Mouse (Mus musculus) layer of hippocampus, adult 2 months (tissue): ENCODE measurements around the gene Nr1d1. TPM values are rescaled to one million over a fixed set of nuclear protein-coding genes. Genes with fewer than 3 reads are reported as not detected.

Source experiments
- DNase-seq, 2 experiments: peaks; one replicate each; pipeline ENCODE4 v3.0.0; 2022; ENCODE audit warnings: low spot score in 2 of 2
- H3K27ac ChIP-seq: fragments of 200-600 bp; 2 replicates; pipeline ENCODE4 v1.8.1; 2022
- H3K4me3 ChIP-seq: fragments of 200-600 bp; 2 replicates; pipeline ENCODE4 v1.8.1; 2022; ENCODE audit warnings: mild to moderate bottlenecking
- CTCF ChIP-seq: fragments of 200-600 bp; conservative IDR thresholded peaks from 2 replicates; pipeline ENCODE4 v1.8.1; 2022; ENCODE audit warnings: antibody characterized with exemption, mild to moderate bottlenecking, moderate library complexity
- total RNA-seq, 2 experiments: library from RNA; stranded (reverse); gene quantifications; 2 replicates each; pipeline ENCODE4 v1.2.3; 2021

Nr1d1 gene
- total RNA-seq, 2 experiments from 2014 or later = 93.2 to 94.0 TPM

DNA sequence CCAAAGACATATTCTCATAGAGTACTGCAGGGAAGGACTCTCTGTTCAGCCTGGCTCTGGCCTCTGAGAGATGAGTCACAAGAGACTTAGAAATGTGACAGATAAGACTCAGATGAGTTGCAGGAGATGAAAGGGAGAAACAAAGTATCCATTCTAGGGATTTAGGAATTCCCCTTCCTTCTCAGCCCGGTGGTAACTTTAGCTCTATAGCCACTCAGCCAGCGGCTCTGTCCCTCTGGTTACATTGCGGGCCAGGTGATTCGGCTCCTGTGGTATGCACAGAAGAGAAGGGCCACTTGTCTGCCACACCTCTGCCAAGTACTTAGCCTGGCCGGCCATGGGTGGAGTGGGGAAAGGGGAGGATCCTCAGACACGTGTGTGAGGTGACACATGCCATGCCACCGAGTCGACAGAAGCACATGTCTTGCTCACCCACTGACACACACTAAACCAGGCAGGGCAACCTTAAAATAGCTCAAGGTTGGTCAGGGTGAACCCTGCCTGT lies 2.4 kb downstream of the Nr1d1 start:
- DNase-seq = no peak
- no peak for TF ChIP-seq CTCF
- Histone ChIP-seq H3K4me3 (peak overlapping the region; percentile 88), H3K27ac (peak overlapping the region; percentile 99)

DNA sequence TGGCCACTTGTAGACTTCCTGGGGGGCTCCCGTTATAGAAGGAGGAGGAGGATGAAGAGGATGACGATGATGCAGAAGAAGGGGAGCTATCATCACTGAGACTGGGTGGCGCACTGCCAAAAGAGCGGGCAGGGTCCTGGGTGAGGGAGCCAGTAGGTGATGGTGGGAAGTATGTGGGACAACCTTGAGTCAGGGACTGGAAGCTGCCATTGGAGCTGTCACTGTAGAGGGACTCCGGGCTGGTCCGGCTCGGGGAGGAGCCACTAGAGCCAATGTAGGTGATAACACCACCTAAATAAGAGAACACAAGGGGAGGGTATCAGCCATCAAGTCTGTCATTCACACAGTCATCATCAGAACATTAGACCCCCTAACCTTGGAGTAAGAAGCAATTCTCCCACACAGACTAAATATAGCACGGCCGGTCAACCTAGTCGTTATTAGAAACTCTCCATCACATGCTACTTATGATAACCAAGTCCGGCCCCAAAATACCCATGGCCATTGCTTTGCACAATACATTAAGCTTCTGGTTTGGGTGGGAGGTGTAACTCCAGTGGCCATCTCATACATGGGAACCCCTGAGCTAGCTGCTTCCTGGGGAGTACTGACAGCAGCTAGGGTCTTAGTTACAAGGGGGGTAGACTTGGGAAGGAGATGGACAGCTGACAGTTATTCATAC lies 3.1 kb downstream of the Nr1d1 start:
- peak overlapping the region; percentile 88 for H3K4me3 ChIP-seq
- TF ChIP-seq CTCF = no peak
- DNase-seq = no peak
- H3K27ac ChIP-seq = peak overlapping the region; percentile 99

GRCm38 (mm10) chr11:98771131-98771530 lies 4.0 kb downstream of the Nr1d1 start:
- Histone ChIP-seq H3K27ac (peak overlapping the region; percentile 99), H3K4me3 (peak overlapping the region; percentile 88)
- no peak for DNase-seq
- TF ChIP-seq CTCF = no peak

DNA sequence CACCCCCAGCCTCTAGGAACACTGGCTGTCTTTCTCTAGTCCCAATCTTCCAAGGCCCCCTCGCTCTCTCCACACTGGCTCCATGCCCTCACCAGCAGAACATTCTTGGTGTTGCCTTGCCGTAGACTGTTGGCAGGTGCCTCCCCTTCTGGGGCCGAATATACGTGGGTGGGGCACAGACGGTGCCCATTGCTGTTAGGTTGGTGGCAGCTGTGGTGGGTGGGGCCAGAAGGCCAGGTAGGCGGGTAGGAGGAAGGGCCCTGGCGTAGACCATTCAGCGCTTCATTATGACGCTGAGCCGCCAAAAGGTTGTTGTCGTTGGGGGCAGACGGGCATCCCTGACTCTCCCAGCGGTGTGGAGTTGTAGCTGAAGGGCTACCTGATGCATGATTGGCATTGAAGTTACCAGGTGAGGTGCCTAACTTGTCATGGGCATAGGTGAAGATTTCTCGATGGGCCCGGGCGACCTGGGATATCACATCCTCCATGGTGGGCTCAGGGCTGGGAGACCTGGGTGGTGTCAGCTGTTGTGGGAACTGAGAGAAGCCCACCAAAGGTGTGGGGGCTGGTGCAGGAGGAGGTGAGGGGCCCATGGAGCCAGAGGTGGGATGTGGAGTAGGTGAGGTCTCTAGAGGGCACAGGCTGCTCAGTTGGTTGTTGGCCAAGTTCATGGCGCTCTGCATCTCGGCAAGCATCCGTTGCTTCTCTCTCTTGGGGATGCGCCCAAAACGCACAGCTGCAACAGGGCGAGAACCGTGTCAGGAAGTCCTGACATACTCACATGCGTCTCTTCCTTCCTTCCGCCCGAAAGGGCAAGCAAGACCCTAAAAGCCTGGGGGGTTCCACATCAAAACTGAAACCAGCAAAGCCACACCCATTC lies 4.8 kb downstream of the Nr1d1 start:
- peak; percentile 76 to 85 for DNase-seq
- TF ChIP-seq CTCF = no peak
- Histone ChIP-seq H3K27ac (peak overlapping the region; percentile 99), H3K4me3 (peak overlapping the region; percentile 26; the same call in 1 of the 2 replicates)

- H3K27ac ChIP-seq = peak overlapping the region; percentile 99
- H3K4me3 ChIP-seq = peak overlapping the region; percentile 9; the same call in 1 of the 2 replicates
- no peak for TF ChIP-seq CTCF
- DNase-seq = no peak
These were observed 5.9 kb downstream of the Nr1d1 start for GRCm38 (mm10) chr11:98769007-98769954.

GRCm38 (mm10) chr11:98768127-98769006 lies 6.8 kb downstream of the Nr1d1 start:
- DNase-seq = no peak
- TF ChIP-seq CTCF = no peak
- Histone ChIP-seq H3K4me3 (peak overlapping the region; percentile 23; the same call in 1 of the 2 replicates), H3K27ac (peak overlapping the region; percentile 99)

DNA sequence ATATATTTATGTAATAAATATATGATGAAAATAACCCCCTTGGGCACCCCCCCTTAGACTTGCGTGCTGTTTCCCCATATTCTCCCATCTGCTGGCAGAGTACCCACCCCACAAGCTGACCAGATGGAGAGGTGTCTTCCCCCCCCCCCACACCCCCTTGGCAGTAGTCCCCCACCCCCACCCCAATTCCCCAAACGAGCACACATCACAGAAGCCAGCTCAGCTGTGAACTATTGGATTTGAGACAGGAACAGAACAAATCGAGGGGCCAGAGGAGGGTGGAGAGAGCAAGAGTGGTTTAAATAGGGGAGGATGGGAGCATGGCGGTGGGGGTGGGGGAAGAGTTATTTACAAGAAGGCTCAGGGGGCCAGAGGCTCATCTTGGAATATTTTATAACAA lies 7.4 kb downstream of the Nr1d1 start:
- Histone ChIP-seq H3K4me3 (peak overlapping the region; percentile 23; the same call in 1 of the 2 replicates), H3K27ac (peak overlapping the region; percentile 99)
- DNase-seq = no peak
- TF ChIP-seq CTCF = no peak

GRCm38 (mm10) chr11:98767276-98767675 lies 7.9 kb downstream of the Nr1d1 start:
- H3K27ac ChIP-seq = peak overlapping the region; percentile 64
- TF ChIP-seq CTCF = no peak
- no peak for DNase-seq
- no peak overlapping the region for H3K4me3 ChIP-seq

- Histone ChIP-seq H3K27ac (peak overlapping the region; percentile 73; the same call in 1 of the 2 replicates), H3K4me3 (no peak overlapping the region)
- TF ChIP-seq CTCF = no peak
- no peak for DNase-seq
These were observed 8.3 kb downstream of the Nr1d1 start for GRCm38 (mm10) chr11:98766816-98767215.

DNA sequence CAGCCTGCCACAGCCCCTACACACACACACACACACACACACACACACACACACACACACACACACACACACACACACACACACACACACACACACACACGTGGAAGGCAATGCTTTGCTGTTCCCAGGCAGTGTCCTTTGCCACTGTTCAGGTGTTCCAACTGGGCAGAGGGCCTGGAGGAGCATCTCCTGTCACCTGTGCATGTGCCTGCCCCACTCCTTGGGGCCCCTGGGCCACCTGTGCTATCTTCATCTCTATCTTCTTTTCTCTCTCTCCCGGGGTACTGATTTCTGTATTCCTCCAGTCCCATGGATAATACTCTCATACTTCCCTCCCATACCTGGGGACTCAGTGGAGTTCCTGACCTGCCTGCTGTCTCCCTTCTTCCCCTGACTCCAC lies 8.8 kb downstream of the Nr1d1 start:
- no peak for DNase-seq
- Histone ChIP-seq H3K4me3 (no peak overlapping the region), H3K27ac (peak overlapping the region; percentile 73)
- no peak for TF ChIP-seq CTCF
